Mouse (Mus musculus) left cerebral cortex, postnatal 25 days (tissue): Measurements from ENCODE around the gene Wwtr1. TPM values are rescaled to one million over a fixed set of nuclear protein-coding genes. Genes with fewer than 3 reads are reported as not detected.

Experiments used
- DNase-seq, 2 experiments: peaks; one replicate each; pipeline ENCODE4 v3.0.0; 2022; ENCODE audit warnings: low spot score in 2 of 2, mixed read lengths in 1 of 2
- intact Hi-C: fragments of 180-260 bp; cut with DNase I; formaldehyde crosslinking; loops from one replicate; pipeline ENCODE4 v1.15.1; 2025
- total RNA-seq, 2 experiments: library from RNA; stranded (reverse); gene quantifications; 2 replicates each; pipeline ENCODE4 v1.2.3; 2021

Wwtr1 gene
- total RNA-seq, 2 experiments from 2014 or later, result 14.1 to 14.4 TPM

DNA sequence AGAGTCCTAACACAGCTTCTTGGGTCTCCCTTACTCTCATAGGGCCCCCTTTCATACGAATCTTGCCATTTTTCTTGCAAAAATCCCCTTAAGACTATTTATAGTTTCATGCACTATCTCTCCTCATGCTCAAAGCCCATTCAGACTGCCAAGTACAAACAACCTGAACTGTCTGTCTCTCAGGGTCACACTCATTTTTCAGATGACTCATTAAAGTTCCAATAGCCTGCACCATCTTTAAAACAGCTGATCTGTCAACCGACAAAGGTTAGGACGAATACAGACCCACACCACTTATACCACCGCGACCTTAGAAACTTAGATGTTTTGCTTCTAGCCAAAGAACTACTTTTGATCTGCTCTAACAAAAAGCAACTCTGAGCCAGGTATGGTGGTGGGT lies 12.1 kb downstream of the Wwtr1 start:
- DNase-seq, result no peak
- intact Hi-C loops, result no loop called here

DNA sequence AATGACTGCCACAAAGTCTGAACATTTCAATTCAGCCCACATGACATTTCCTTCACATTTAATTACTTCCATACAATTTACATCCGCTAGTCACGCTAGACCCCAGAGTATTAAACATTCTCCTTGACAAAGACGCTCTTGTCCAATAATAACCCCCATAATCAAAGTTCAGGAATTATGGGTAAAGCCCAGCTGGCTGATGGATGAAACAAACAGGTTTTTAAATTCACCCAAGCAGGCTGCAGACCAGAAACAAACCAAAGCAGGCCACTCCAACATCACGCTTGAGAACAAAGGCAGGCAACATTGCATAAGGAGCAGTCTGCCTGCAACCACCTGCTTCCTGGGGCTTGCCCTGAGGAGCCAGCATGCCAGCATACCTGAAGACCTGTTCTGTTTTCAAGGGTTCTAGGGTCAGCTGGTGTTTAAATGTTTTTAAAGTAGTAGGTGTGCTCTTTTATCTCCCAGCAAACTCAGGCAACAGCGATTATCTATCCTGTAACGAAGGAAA lies 12.7 kb downstream of the Wwtr1 start:
- intact Hi-C loops, result no loop called here
- DNase-seq, result no peak

DNA sequence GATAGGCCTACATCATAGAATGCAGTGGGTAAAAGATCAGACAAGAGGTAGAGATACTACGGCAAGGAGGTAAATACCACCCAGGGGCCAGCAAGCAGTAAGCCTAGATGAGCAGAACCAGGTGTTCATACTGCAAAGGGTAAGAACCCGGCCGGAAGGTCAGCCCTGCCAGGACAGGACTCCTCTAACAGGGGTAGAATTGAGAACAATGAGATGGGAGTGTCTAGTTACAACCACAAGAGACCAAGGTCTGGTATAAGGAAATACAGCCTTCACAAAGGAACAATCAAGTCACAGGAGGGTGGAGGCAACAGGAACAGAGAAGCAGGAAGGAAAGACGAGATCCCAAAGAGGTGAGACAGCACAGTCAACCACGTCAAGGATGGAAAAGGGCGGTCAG lies 16.9 kb downstream of the Wwtr1 start:
- no peak for DNase-seq
- intact Hi-C loops, result no loop called here

DNA sequence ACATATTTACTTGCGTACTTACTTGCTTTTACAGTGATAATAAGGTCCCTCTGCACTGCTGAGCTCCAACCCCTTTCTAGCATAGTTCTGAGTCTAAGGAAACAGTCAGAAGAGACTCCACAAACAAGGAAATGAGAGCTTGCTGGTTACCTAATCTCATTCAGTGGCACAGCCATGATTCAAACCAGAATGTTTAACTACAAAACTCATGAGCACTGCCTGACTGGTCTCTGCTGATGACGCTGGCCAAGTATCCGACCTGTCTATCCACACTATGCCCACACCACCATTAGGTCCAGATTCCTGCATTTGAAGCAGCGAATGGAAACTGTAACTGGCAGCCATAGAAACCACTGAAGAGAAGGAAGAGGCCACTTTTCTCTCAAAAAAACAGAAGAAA lies 18.3 kb downstream of the Wwtr1 start:
- DNase-seq, result no peak
- intact Hi-C loops, result no loop called here

DNA sequence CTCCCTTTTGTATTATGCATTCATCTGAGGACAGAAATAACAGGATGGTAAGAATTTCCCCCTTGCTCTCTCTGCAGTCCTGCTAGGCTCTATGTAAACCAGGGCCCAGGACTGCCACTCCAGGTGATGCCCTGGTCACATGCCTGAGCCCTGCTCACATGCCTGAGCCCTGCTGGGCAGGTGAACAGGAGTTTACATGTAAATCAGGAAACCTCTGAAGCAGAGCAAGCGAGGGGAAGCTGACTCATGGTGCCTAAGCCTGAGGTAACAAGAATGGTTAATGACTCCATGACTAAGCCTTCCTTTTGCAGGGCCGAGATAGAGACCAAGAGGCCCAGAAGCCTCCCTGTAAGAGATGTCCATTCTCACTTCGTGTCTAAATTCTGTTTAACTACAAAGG lies 20.1 kb downstream of the Wwtr1 start:
- no peak for DNase-seq
- intact Hi-C loops, result no loop called here

DNA sequence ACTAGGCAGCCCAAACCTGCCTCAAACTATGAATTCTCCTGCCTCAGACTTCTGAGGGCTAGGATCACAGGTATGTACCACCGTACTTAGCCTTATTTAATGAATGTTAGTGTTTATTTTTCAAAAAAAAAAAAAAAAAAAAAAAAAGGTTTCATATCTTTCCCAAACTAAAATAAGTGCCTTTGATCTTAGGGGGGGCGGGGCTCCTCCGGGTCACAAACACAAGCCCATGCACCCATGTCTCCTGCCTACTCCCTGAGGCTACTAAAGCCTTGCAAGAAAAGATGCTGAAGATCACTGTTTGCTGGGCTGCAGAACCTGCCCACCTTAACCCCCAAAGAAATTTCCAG lies 20.8 kb downstream of the Wwtr1 start:
- intact Hi-C loops, result no loop called here
- no peak for DNase-seq

DNA sequence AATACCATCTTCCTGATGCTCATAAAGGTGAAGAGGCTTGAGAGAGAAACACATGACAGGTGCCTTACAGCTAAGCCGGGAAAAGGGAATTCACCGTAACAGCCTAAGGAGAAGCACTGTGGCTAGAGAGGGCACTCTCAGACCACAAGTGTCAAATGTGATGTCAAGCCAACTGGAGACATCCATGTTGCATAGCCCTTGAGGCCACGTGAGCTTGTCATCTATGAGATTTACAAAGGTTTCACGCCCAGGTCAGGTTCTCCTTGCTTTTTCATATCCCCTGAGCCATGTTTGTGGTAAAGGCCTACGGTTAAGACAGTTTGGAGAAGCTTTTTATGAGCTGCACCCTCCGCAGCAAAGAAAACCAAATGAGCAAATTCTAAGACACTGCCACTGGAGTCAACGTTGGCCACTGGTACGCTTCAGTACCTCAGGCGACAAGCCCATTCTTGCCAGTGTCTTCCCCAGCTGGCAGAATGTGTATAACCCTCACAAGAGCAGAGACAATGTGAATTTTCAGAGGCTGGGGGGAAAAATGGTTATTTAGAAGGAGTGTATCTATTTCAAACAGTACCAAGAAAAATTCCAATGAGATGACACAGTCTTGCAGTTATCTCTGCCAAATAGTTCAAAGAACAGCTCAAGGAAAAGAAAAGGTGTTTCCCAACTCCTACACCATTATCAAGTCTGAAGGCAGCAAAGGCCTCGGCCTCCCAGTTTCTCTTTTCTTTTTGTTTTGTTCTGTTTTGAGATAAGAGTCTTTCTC lies 21.4 kb downstream of the Wwtr1 start:
- DNase-seq, result no peak
- intact Hi-C loops, result no loop called here

DNA sequence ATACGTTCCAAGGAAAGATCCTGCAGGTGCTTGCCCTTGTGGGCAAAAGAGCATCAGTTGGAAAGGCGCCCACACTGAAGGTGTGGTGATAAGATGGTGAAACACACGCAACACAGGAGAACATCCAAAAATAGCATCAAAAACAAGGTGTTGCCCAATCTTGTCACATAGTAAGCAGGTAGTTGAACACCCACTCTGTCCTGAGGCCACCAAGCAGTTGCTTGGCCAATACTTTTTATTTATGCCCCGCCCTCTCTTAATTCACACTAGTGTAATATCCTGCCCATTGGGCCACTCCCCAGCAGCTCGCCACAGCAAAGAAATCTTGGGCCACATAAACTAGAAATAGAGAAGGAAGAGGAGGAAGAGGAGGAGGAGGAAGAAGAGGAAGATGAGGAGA lies 22.6 kb downstream of the Wwtr1 start:
- DNase-seq, result no peak
- intact Hi-C loops, result no loop called here

DNA sequence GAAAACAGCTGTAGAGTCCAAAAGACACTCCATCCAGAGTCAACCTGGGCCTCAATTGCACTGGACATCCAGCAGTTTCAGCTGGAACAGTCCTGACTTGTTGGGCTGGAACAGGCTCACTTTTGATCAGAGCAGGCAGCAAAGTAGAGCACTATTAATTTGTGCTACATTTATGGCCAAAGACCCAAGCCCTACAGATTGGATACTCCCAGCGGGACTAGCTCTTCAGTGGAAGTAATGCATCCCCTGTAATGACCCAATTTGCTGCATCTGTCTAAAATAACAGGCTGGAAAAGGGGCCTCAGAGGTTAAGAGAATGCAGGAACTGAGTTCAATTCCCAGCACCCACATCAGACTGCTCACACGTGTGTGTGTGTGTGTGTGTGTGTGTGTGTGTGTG lies 24.5 kb downstream of the Wwtr1 start:
- intact Hi-C loops, result no loop called here

DNA sequence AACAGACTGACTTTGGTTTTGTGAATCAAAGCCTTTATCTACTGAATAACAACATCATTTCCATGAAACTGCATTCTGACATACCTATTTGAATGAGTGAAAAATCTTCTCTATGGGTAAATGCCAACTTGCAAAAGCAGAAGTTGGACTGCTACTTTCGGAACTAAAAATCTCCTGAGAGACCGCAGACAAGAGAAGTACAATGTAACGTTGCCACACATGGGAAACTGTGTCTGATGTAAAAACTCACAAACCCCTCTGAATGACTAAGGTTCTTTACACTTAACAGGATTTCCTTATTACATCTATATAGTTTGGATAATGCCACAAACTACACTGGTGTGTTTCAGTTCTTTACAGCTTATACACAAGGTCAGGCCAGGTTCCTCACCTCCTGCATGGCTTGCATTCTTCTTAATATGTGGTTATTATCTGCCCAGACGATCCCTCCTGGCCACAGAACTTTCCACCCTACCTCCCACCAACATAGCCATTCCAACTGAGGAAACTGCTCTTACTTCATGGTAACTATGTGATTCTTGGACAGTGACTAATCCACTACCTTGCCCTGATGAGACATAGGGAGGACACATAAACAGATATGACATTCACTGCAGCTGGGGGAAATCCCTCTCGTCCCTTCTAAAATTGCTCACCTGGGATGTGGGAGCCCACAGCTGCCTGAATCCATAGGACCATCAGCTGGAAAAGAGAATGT lies 25.1 kb downstream of the Wwtr1 start:
- intact Hi-C loops, result no loop called here
- DNase-seq, result no peak

More for the DNA sequence above, 24.5 kb downstream of the Wwtr1 start:
- no peak for DNase-seq

DNA sequence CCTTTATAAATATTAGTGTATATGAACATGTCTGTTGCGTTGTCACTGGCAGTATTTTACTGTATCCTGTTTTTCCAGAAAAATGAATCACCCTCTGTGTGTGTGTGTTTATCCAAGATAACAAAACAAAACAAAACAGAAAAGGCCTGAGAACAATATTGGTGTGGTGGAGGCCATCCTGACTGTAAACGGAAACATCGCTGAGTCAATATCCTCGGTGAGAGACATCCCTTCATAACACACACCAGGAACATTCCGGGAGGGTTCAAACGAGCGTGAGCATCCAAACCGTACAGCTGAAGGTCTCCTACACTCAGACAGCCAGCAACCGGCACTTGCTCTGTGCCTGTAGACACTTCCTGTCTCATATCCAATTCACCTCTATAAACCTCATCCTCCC lies 31.6 kb downstream of the Wwtr1 start:
- no peak for DNase-seq
- intact Hi-C loops, result no loop called here

DNA sequence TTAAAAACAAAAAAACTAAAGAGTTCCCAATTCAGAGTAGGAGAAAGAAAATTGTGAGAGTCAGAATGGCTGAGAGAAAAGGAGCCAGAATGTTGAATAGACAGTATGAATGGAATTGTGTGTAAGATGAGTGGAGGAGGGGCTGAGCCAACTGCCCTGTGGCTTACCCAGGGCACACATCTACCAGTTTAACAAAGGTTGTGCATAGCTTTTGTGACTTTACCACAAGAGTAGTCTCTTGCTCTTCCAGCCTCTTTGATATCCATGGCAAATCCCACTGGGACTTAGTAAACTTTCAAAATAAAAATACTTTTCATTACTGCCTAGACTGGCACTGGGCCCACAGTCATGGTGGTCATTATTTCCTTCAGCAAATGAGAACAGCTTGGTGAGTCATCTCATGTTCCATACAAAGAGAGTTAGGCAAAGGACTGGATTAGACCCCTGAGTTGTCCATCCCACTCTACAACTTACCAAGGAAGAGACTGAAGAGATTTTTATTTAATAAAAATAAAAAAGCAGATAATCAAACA lies 32.8 kb downstream of the Wwtr1 start:
- intact Hi-C loops, result no loop called here
- DNase-seq, result no peak

DNA sequence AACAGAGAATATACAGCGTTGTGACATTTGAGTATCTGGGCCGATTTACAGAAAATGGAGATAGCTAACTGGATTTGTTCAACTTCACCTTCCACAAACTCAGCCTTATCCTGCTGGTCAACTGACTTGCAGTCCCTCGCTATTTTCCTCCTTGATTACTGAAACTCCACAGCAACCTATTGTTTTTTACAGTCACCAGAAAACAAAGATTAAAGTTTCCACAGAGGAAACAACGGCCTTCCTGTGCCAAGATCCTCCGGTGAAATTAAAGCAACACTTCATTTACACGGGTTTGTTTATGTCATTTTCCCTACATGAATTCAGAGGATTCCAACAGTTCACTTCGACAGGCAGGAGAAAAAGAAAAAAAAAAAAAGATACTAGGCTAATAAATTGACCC lies 34.5 kb downstream of the Wwtr1 start:
- DNase-seq, result no peak
- intact Hi-C loops, result no loop called here

DNA sequence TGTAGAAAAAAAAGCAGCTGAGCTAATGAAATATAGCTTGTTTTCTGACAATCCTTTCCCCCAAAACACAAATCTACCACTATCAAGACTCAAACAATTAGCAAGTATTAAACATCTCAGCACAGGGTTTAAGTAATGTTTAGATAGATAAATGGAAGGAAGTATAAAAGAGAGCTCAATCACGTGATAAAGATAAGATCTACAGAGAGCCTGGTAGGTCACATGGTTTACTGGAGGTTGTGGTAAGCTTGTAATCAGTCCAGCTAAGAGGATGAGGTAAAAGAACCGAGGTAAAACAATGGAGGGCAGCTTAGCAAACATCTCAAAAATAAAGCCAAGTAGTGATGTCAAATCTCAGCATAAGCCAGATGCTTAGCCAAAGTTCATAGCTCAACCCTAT lies 35.2 kb downstream of the Wwtr1 start:
- intact Hi-C loops, result no loop called here
- no peak for DNase-seq

DNA sequence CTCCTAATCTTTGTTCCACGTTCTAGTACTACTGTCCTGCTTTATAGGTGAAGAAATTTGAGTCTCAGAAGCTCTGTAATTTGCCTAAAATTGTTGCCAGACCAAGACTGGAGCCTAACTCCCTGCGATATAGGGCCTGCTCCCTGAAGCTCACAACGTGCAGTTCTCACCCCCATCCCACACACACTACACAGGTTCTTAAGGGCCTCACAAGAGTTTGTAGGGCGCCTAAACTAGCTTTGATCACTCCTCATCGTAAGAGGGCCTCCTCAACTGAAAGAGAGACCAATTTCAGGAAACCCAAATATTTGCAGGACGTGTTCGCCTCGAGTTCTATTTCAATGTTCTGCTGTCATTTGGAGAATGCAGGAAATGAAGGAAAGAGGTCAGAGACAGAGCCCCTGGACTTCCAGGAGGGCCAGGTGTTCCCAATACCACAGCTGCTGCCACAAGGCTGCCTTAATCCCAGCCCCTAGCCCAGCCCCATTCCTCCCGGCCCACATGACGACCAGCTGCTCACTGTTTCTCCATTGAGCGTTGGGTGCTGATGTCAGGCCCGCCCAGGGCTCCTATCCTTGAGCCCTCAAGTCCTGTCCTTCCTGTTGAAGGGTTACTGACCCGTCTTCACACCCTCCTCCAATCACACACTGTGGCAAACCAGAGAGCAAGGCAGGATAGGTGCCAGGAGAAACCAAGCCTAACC lies 40.1 kb downstream of the Wwtr1 start:
- no peak for DNase-seq
- intact Hi-C loops, result no loop called here

DNA sequence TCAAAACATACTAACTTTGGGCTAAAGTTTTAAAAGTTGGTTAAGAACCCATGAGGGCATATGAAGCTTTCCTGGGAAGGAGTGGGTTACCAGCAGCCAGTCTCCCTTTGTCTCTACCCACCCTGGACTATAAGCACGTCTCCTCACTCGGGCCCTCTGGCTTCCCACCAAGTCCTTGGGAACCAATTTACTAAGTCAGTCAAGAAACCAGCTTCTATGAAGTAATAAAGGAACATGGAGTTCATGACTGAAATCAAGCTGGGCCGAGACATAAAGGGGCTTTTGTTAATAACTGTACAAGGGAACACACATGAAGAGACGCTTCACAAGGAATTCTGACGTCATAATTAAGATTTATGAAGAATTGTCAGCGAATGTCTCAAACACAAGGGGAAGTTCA lies 41.3 kb downstream of the Wwtr1 start:
- intact Hi-C loops, result no loop called here
- DNase-seq, result no peak

DNA sequence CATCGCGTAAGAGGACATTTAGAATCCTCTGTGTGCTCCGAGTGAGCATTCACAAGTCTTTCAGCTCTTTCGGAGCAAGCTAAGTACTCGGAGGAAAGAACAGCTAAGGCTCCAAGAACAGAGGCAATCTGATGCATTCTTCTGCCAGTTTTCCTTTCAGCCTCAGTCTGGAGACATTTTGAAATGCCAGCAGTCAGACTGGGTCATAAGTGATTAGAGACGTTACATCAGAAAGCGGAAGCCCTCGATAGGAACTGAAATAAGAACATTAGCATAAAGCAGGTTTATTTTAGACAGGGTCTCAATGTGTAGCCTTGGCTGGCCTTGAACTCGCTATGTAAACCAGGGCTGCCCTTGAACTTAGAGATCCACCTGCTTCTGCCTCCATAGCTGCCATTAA lies 41.8 kb downstream of the Wwtr1 start:
- intact Hi-C loops, result no loop called here
- no peak for DNase-seq

DNA sequence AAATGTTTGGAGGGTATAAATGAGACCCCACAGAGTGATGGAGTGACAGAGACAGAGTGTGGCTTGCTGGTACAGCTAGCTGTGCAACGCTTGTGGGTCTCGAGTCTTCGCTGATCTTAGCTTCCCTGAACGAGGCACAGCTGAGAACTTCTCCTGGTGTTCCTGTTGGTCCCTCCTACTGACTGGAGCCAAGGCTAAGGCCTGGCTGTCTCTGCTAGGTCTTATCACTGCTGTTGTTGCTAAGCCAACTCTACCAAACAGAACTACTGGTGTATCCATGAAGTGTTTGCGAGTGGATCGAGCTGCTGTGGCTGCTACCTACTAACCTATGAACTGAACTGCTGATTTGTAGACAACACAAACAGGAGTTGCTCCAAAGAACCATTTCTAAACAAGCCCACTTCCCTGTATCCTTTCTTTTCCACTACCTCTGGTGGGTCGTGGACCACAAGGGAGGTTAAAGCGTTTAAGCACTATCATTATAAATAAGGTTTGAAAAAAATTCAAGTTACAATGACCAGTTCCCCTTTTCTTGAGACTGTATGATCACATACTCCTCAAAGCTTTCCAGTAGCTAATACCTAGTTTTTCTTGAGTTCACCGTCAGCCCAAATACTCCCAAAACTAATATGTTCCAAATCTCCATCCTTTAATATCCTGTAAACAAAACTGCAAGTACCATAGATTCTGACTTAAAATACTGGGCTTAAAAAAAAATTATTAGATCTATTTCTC lies 42.6 kb downstream of the Wwtr1 start:
- no peak for DNase-seq
- intact Hi-C loops, result no loop called here

DNA sequence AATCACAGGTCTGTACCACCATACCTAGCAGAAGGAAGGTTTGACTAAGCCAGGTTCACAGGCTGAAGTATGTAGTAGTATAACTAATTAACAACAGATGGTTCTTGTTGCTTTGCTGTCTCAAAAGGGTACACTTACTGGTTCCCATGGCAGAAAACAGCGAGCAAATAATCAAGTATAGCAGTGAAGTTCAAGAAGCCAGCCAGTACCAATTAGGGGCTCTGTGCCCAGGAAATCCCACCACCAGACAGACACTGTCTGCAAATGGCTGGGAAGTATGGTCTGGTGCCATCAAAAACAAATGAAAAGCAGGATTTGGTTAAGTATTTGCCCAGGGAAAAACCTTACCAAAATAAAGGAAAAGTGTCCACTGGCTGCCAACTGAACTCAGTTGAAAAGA lies 44.9 kb downstream of the Wwtr1 start:
- intact Hi-C loops, result no loop called here

DNA sequence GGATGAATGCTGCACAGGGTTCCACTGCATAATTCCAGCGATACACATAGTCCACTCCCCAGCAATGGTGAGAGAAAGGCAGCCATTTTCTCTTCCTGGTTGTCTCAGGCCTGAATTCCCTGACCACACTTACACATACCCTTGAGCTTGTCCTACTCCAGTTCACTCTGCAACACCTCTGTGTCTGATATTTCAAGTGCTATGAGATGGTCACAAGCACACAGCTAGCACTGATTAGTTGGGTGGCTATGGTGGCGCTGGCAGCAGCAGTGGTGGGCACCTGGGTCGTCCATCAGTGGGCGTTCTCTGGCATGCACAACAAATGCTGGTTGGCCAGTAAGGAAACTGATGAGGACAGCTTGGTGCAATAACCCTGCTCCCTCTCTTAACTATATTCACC lies 45.5 kb downstream of the Wwtr1 start:
- no peak for DNase-seq
- intact Hi-C loops, result no loop called here

More for the DNA sequence above, 44.9 kb downstream of the Wwtr1 start:
- no peak for DNase-seq
